Mouse (Mus musculus): ENCODE measurements around the gene Poc1b. TPM values are rescaled to one million over a fixed set of nuclear protein-coding genes. Genes with fewer than 3 reads are reported as not detected.

The Poc1b gene
- total RNA-seq, 2 experiments from 2014 or later: 8.1 to 10.4 TPM

Other genes starting within 250 kb of the Poc1b start
- gene Atp2b1, start 192.6 kb upstream of the Poc1b start, total RNA-seq (2021): 100 to 1,000 TPM in 1 of 2 experiments, 10 to 100 TPM in 1; 95.1 to 102 TPM
- 1 to 10 TPM; 9.1 TPM for gene Galnt4, start 1.1 kb downstream of the Poc1b start, total RNA-seq (2021)
- not detected for gene Phxr2, start 19.3 kb downstream of the Poc1b start, total RNA-seq (2021)
- 10 to 100 TPM; 58.5 to 63.1 TPM for gene Dusp6, start 156.2 kb downstream of the Poc1b start, total RNA-seq (2021)